Mouse (Mus musculus) heart, adult 2 months (tissue): ENCODE data around the gene Olfml2b.

Experiments used
- CTCF ChIP-seq: fragments of 200-600 bp; IDR thresholded peaks from 2 replicates; pipeline ENCODE4 v1.8.1; 2022; ENCODE audit warnings: antibody characterized with exemption, mild to moderate bottlenecking, moderate library complexity
- EP300 ChIP-seq: fragments of 200-500 bp; IDR thresholded peaks from 2 replicates; pipeline ENCODE4 v1.6.1; 2011; ENCODE audit warnings: low read depth, low read length, control low read depth; ENCODE audit not compliant: insufficient read depth
- POLR2A ChIP-seq: fragments of 200-500 bp; IDR thresholded peaks from 2 replicates; pipeline ENCODE4 v1.6.1; 2011; ENCODE audit warnings: mild to moderate bottlenecking, low read depth, low read length, control low read depth; ENCODE audit not compliant: insufficient read depth

DNA sequence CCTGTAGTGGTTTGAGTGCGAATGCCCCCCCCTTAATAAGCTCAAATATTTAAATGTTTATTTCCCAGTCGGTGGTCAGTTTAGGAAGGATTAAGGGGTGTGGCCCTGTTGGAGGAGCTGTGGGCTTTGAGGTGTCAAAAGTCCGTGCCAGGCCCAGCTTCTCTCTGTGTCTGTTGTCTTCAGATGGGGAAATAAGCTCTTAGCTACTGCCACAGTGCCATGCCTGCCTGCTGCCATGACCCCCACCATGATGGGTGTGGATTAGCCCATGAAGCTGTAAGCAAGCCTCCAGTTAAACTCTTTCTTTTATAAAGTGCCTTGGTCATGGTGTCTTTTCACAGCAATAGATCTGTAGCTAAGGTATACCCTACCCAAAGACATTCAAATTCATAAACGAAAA lies 11.5 kb upstream of the Olfml2b start:
- no peak for TF ChIP-seq CTCF
- no peak for TF ChIP-seq EP300
- TF ChIP-seq POLR2A, result no peak
